Mouse (Mus musculus) kidney, adult 18-20 months (tissue): ENCODE results near the gene Metrn.
"Not testable (repeated sequence)": the region's sequence is repeated elsewhere in the genome, so short reads cannot be mapped to it uniquely, and the experiment has no call there.

Experiments used
- DNase-seq: peaks from one replicate; pipeline ENCODE4 v3.0.0; 2021

Metrn gene

DNA sequence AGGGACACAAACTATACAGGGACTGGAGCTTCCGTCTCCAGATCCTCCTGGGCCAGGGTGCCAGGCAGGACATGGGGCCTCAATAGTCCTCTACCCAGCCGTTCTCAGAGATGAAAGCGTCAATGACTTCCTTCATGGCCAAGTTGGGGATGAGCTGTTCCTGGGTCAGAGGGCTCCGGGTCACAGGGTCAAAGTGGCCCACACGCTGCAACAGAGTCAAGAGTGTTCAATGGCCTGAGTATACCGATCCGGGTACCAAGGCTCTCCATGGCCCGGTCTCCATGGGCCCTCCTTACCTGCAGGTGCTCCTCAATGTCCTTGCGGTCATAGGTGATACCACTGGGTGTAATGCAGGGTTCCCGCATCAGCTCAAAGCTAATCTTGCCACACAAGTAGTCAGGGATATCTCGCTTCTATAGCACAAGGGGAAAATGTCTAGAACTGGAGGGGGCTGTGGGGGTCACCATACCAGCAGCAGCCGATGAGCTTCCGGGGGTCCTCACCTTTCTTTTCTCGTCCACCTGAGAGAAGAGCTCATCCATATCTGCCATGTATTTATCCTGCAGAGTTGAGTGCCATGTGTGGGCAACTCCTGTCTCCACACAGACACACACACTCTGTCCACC is 34.0 kb upstream of the Metrn start:
- no peak for DNase-seq

DNA sequence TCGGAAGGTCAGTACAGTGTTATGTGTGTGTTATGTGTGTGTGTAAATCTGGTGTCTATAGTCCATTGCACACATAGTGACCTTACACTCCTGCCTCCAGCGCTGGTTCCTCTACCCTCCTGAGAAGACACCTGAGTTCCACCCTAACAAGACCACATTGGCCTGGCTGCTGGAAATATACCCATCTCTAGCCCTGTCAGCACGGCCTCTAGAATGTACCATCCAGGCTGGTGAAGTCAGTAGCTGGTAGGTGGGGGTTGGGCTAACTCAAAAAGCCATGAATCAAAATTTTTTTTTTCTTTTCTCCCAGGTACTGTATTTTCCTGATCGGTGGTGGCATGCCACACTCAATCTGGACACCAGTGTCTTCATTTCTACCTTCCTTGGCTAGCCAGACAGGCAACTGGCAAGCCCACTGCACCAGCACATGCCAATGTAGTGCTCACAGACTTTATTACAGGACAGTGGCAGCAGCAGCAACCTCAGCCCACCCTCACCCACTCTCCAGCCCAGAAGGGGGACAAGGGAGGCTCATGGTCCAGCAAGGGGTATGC is 33.3 kb upstream of the Metrn start:
- DNase-seq: no peak

DNA sequence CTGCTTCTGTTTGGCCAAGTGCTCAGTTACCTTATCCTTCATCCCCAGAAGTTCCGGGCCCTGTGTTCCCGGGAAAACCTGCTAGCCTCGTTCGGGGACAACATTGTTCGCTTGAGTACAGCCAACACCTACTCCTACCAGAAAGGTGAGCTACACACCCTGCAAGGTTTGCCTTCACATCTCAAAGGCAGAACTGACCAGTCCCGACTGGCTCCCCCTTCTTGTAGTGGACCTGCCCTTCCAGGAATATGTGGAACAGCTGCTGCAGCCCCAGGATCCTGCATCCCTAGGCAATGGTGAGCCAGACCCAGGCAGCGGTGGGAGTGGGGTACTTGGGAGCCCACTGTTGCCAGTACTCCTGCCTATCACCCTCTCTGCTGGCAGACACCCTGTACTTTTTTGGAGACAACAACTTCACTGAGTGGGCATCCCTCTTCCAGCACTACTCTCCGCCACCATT is 32.7 kb upstream of the Metrn start:
- DNase-seq: no peak

DNA sequence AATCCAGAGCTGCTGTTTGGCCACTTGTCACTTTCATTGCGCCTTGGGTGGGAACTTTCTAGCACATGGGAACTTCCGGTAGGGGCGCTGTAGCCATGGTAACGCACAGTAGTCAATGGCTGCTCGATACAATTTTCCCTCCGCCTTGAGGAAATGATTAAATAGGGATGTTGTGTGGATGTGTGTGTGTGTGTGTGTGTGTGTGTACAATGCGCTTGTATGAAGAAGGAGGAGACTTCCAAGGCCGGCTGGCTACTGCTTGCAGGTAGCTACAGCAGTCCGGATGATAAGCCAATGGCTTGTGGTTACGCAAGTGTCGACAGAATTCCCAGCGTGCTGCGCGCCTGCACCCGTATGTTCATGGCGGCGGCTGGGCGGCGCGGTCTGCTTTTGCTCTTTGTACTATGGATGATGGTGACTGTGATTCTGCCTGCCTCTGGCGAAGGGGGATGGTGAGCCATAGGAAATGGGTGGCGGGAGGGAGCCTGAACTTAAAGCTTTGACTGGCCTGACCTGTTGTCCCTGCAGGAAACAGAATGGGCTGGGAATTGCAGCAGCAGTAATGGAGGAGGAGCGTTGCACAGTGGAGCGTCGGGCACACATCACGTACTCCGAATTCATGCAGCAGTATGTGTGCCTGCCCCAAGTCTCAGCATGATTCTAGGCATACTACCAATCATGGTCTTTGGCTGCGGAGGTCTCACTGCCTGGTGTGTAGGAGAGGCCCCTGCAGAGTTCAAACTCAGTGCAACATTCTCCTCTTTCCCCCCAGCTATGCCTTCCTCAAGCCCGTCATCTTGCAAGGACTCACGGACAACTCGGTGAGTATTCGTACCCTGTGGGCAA is 32.0 kb upstream of the Metrn start, which contains the start of gene Jmjd8:
TSS of gene Jmjd8 (plus strand) at position 156 of the 846 bp plus-strand sequence.
- DNase-seq: peak; percentile 86

DNA sequence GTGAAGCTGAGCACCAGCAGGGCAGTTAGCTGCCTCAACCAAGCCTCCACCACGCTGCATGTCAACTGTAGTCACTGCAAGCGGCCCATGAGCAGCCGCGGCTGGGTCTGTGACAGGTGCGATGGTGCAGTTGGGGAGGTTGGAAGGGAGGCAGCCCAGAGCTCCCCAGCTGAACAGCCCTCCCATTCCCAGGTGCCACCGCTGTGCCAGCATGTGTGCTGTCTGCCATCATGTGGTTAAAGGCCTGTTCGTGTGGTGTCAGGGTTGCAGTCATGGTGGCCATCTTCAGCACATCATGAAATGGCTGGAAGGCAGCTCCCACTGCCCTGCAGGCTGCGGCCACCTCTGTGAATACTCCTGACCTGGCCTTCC is 31.3 kb upstream of the Metrn start:
- peak; percentile 33 for DNase-seq

DNA sequence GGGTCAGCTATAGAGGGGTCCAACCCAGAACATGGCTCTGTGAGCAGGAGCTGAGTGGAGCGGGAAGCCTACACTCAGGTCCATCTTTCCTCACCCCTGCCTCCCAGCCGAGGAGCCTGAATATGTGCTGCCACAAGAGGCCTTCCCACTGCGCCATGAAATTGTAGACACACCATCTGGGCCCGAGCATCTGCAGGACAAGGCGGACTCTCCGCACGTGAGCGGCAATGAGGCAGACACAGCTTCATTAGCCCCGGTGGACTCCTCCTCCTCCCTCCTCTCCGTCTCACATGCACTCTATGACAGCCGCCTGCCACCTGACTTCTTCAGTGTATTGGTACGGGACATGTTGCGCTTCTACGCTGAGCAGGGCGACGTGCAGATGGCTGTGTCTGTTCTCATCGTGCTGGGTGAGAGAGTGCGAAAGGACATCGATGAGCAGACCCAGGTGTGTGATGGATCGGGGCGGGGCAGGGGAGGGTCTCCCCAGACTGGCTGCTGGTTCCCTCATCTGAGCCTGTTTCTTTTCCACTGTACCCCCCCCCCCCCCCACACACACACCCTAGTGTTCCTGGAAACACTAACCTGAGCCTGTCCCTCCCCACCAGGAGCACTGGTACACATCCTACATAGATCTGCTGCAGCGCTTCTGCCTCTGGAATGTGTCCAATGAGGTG is 30.7 kb upstream of the Metrn start:
- DNase-seq: no peak

DNA sequence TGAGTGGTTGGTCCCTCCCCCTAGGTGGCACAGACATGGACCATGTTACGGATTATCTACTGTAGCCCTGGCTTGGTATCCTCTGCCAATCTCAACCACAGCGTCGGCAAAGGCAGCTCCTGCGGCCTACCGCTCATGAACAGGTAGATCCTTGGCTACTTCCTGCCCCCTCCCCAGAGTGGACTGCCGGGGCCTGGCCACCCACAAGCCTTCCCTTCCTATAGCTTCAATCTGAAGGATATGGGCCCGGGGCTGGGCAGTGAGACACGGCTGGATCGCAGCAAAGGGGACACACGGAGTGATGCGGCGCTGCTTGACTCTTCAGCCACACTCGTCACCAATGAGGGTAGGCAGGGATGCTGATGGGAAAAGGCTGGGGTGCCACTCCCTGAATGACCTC is 30.1 kb upstream of the Metrn start:
- DNase-seq: no peak

DNA sequence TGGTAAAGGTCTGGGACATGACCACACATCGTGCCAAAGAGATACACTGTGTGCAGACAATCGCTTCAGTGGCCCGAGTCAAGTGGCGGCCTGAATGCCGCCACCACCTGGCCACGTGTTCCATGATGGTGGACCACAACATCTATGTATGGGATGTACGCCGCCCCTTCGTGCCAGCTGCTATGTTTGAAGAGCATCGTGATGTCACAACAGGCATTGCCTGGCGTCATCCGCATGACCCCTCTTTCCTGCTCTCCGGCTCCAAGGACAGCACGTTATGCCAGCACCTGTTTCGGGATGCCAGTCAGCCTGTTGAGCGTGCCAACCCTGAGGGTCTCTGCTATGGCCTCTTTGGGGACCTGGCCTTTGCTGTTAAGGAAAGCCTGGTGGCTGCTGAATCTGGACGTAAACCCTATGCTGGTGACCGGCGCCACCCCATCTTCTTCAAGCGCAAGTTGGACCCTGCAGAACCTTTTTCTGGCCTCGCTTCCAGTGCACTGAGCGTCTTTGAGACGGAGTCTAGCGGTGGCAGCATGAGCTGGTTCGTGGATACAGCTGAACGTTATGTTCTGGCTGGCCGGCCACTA is 29.1 kb upstream of the Metrn start:
- no peak for DNase-seq

DNA sequence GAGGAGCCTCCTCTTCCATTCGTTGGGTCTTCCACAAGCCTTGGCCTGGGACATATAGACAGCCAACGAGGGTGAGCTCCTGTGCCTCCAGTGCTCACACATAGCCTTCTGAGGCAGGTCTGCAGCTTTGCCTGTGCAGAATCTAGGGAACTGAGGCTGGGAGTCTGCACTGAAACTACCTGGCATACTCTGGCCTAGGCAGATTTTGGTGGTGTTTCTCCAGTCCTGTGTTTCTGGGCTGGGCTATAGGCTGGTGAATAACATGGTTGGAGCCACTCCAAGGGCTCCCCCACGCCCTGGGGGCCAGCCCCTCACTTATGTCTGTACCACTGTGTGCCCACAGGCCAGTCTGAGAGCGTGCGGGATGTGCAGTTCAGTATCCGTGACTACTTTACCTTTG is 28.4 kb upstream of the Metrn start:
- DNase-seq: no peak

DNA sequence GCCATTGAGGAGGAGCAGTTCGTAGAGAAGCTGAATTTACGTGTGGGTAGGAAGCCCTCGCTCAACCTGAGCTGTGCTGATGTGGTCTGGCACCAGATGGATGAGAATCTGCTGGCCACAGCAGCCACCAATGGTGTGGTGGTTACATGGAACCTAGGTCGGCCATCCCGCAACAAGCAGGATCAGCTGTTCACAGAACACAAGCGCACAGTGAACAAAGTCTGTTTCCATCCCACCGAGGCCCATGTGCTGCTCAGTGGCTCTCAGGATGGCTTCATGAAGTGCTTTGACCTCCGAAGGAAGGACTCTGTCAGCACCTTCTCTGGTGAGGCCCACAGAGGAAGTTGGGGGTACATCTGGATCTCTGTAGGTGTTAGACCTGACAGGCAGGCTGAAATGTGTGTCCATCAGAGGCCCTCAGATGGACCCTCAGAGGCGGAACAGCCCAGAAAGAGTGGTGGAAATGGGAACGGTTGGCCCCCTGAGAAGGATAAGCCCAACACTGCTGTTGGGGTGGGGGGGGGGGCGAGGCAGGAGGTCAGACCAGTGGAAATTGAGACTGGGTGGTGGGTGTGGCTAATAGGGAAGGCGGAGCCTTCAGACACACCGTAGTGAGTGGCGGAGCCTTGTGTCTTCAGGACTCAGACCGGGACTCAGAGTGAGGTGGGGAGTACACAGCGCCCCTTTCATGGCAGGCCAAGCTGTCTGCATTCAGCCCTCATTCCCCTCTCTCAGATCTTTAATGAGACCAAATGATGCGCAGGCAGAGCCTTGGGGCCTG is 27.6 kb upstream of the Metrn start:
- DNase-seq: no peak

DNA sequence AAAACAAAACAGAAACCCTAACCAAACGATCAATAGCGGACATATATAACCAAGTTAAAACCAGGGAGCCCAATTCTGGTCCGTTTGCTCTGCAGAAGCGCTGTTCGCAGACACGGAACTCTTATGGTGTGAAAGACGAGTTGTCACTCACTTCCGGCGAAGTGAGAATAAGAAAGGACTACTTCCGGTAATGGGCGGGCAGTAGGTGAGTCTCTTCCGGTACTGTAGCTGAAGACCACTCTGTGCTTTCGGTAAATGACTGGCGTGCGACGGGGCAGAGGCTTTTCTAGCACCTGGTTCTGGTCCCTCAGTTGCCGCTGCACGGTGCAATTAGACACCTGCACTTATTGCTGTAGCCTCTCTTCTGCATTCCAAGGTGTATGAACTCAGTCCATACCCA is 26.5 kb upstream of the Metrn start, which contains the start of gene Wdr24:
TSS of gene Wdr24 (plus strand) at position 176 of the 400 bp plus-strand sequence.
- peak; percentile 81 for DNase-seq

DNA sequence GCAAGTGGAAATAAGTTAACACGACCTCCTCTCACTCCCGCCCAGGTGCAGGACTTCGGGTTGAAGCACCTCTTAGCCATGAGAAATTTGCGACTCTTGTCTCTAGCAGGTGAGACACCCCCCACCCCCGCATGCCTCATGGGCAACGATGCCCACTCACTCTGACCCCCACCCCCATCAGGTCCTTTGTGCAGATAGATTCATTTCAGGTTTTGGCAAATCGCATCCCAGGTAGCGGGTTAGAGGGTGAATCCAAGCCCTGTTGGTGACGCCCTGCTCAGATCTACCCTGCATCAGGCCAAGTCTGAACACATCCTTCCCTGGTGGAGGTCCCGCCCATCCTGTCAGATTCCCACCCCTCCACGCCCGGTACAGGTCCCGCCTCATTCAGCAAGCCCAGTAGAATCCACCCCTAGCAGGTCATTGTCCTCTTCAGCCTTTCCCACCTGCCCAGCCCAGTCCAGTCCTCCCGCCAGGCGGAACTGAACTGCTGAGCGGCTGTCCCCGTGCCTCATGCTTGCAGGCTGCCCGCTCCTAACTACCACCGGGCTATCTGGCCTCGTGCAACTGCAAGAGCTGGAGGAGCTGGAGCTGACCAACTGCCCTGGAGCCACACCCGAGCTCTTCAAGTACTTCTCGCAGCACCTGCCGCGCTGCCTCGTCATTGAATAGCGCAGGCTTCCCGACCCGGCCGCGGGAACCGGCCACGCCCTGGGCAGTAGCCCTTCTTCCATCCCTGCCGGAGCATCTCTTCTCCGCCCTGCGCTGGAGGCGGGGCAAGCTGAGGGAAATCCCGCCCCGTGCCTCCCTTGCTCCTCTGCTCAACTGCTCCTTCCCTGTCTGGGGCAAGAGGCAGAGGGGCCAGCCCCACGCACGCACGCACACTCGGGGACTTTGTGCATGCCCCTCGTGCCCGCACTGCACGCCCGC is 22.2 kb upstream of the Metrn start:
- DNase-seq: no peak

DNA sequence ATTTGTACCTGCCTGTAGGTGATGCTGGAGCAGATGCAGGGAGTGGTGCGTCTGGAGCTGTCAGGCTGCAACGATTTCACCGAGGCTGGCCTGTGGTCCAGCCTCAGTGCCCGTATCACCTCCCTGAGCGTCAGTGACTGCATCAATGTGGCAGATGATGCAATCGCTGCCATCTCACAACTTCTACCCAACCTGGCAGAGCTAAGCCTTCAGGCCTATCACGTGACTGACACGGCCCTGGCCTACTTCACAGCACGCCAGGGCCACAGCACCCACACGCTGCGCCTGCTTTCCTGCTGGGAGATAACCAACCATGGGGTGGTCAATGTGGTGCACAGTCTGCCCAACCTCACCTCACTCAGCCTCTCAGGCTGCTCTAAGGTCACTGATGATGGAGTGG is 20.7 kb upstream of the Metrn start:
- no peak for DNase-seq

DNA sequence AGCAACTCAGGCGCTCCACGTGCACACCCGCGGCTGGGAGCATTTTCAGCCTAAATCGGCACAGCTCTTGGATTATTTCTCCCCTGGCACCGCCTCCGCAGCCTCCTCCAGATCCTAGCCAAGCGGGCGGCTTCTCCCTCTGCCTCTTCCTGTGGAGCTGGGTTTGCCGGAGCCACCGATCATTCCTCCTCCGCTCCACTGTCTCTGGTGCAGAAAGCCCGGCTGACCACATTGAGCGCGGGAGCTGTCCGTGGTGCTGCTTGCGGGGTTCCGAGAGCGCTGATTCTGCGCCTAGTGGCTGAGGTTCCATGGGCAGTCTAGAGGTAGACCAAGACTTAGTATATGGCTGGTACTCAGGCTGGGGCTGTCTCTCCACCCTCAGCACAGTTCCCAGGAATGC is 16.5 kb upstream of the Metrn start:
- peak; percentile 85 for DNase-seq

DNA sequence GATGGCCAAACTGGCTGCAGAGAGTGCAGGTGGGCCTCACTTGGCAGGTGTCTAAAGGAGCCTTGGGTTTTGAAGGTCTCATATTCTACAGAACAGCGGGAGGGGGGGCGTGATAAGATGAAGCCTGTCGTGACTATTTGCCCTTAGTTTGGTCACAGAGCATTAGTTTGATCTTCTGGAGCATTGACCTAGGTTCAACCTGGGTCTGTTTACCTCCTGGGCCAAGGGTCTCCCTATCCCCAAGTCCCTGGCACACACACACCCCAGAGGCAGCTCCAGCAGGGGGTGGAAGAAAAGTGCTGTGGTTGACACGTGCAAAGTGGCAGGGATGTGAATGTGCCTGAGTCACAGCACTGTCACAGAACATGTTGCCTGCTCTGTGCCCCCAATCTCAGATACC is 14.0 kb upstream of the Metrn start:
- no peak for DNase-seq

DNA sequence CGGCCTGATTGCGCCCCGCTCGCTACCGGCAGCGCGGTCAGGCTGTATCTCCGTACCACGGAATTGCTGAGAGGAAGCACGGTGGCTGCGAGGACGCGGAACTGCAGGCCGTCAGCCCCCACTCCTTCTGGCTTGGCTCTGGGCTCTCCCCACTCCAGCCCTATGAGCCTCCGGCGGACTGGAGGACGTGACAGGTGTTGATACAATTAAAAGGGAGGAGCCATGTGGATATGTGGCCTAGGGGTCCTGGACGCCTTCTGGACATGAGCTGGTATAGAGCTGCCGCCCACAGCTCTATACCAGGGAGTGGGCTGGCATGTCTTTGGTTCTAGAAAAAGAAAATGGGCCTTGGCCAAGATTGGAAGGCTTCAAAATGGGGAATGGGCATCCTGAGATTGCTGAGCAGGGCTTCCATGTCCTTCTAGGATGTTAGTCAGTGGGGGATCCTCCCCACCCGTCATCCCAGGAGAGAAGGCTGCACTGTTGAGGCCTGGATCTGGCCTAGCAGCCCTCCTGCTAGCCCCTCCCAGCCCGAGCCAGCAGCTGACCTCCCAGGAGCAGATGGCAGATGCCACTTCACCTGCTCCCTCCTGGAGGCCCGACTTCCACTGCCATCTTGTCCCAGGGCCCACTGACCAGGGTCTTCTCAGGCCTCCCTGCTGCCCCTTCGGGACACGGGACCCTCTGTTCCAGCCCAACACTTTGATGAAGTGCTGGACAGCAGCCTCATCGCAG is 12.8 kb upstream of the Metrn start:
- no peak for DNase-seq

DNA sequence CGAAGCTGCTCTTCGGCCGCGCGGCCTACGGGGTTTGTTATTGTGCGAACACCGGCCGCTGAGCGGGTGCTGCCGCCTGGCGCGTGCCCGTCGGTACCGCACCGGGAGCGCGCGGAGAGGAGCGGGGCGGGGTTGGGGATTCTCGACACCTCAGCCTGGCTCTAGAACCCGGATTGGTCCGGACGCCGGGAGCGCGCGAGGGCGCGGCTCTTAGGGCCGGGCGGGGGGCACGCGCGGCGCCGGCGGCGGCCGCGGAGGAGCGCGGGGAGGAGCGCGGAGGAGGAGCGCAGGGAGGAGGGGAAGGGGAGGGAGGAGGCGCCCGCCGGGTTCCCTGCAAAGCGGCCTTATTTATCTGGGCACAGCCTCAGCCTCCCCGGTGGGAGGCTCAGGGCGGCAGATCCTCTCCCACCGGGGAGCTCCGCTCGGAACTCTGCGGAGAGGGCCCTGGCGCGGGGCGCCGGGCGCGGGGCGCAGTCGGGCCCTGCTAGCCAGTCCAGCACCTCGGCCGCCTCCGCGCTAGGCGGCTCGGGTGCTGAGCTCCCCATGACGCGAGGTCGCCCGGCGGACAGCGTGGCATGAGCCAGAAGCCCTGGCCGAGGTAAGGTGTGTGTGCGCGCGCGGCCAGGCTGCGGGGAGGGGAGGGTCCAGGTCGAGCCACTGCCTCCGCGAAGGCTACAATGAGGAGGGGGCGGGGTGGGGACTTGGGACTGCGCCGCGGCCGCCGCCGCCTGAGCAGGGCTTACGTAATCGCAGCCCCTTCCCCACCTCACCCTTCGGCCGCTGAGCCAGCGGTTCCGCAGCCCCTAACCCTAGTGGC is 12.1 kb upstream of the Metrn start, which contains the start of gene Fbxl16:
TSS of gene Fbxl16 (plus strand) at position 297 of the 817 bp plus-strand sequence.
- peak; percentile 80 for DNase-seq

DNA sequence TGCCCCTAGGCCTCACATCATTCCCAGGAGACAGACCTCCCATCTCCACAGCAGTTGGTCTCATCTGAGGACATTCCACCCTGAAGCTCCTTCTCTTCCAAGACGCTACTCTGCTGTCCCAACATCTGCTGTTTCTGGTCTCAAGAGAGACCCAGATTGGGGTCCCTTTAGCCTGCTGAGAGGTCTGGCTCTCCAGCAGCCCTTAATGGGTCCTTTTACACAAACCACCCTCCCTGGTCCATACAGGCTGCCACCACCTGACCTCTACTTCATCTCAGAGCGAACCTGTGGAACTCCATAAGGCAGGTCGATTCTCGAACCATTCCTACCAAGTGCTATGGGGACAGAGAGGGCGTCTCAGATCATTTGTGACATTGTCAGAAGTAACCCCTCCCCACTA is 11.1 kb upstream of the Metrn start:
- no peak for DNase-seq

DNA sequence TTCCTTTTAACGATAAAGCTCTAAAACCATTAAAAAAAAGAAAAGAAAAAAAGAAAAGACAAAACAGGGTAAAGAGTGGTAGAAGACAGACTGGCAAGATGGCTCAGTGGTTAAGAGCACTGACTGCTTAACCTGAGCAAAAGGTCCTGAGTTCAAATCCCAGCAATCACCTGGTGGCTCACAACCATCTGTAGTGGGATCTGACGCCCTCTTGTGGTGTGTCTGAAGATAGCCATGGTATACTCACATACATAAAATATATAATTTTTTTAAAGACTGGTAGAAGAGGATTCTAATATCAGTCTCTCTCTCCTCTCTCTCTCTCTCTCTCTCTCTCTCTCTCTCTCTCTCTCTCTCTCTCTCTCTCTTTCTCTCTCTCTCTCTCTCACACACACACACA is 10.5 kb upstream of the Metrn start:
- DNase-seq: not testable (repeated sequence)
